ENCODE assay signal across 16 mouse cellular contexts in the genomic region with DNA sequence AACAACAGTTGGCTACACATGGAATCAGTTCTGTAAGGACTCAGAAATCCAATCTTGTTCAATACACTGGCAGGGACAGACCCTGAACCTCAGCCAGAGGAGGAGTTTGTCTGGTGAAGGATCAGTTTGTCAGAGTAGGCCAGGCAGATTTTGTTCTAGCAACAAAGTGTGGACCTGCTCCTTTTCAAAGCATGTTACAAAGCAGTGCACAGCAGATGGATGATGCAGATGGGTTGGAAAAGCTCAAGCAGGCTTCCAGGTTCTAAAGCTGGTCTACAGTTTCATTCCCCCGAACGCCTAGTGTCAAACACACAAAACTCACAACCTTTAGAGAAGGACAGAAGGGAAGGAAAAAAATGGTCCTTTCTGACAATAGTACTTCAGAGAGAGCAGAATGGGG. TPM values are rescaled to one million over a fixed set of nuclear protein-coding genes. Genes with fewer than 3 reads are reported as not detected.
A peak's percentile ranks its signal among the peaks of the same experiment; 100 is the strongest.
DNase-seq lines count a peak whose midpoint lies in the region; ATAC-seq and TF ChIP-seq lines count a peak whose summit lies in the region.
"Had no signal": no experiment of that assay in that cellular context is flagged by ENCODE, and none has a peak within 500 bp of the region (broad histone marks: within the 10 kb centered on the region; RNA-seq: fewer than 3 reads in every experiment).

No protein-coding gene starts in this region.

- H3K4me1 ChIP-seq in liver, adult 2 months (ENCODE audit: control insufficient read depth, insufficient read depth, low read length), result no peaks in the 10 kb centered on the region
- H3K4me1 ChIP-seq in midbrain, embryonic 11.5 days (ENCODE audit: control insufficient read depth, insufficient read depth, low read length), result no peaks in the 10 kb centered on the region
- H3K4me1 ChIP-seq: limb, embryonic 13.5 days; midbrain, embryonic 13.5 days had no signal

- no peak for TF ChIP-seq POLR2A in liver, adult 2 months (IDR thresholded peaks at IDR 0.05; ENCODE audit: extremely low read depth, insufficient read depth, low read length)

- TF ChIP-seq CTCF in liver, adult 2 months (IDR thresholded peaks at IDR 0.05; ENCODE audit: low read depth, low read length), result no peak
- TF ChIP-seq CTCF in layer of hippocampus, adult 2 months (conservative IDR thresholded peaks at IDR 0.05), result no peak

- no peaks in the 10 kb centered on the region for H3K36me3 ChIP-seq in liver, adult 2 months (ENCODE audit: control insufficient read depth, insufficient read depth, low read length)
- no peaks in the 10 kb centered on the region for H3K36me3 ChIP-seq in midbrain, embryonic 11.5 days (ENCODE audit: control insufficient read depth, insufficient read depth, low read length)
- H3K36me3 ChIP-seq: limb, embryonic 13.5 days; midbrain, embryonic 13.5 days had no signal

- no peaks in the 10 kb centered on the region for H3K27me3 ChIP-seq in liver, adult 2 months (ENCODE audit: control insufficient read depth, insufficient read depth, low read length)
- no peaks in the 10 kb centered on the region for H3K27me3 ChIP-seq in midbrain, embryonic 11.5 days (ENCODE audit: control insufficient read depth, insufficient read depth, low read length)
- H3K27me3 ChIP-seq: limb, embryonic 13.5 days; midbrain, embryonic 13.5 days had no signal

- no peak for ATAC-seq in midbrain, embryonic 11.5 days (ENCODE audit: low FRiP score)
- ATAC-seq: CD4-positive, CD25-positive, alpha-beta regulatory T cell, adult 4 months; midbrain, embryonic 13.5 days had no signal

- no peak overlapping the region for H3K9ac ChIP-seq in liver, adult 2 months (ENCODE audit: low read depth, low read length)
- H3K9ac ChIP-seq in midbrain, embryonic 11.5 days (ENCODE audit: low read length), result no peak overlapping the region
- H3K9ac ChIP-seq: hindbrain, embryonic 14.5 days; limb, embryonic 13.5 days; midbrain, embryonic 13.5 days had no signal

- peak; percentile 24 for DNase-seq in liver, adult 2 months (ENCODE audit: extremely low read depth, low read depth, low spot score)
- no peak for DNase-seq in liver
- DNase-seq in layer of hippocampus, adult 2 months (ENCODE audit: low spot score in 2 of 2), result peak; percentile 61 to 67
- DNase-seq in left cerebral cortex, postnatal 14 days (ENCODE audit: low spot score in 2 of 2), result peak; percentile 20 to 21
- DNase-seq in telencephalon, adult 2 months (ENCODE audit: low read depth, low spot score), result peak; percentile 62
- DNase-seq in midbrain, embryonic 11.5 days (ENCODE audit: low spot score, missing footprints), result no peak
- no peak for DNase-seq in kidney, adult 8-10 months
- DNase-seq: adrenal gland, postnatal 25 days; kidney, adult 11 months; lung, postnatal 36 days; spleen, adult 18-20 months had no signal

- no peak overlapping the region for H3K4me2 ChIP-seq in midbrain, embryonic 11.5 days
- H3K4me2 ChIP-seq: hindbrain, embryonic 14.5 days; limb, embryonic 13.5 days; midbrain, embryonic 13.5 days had no signal

- H3K79me2 ChIP-seq in liver, adult 2 months (ENCODE audit: control insufficient read depth, insufficient read depth, low read length), result no peaks in the 10 kb centered on the region

- H3K4me3 ChIP-seq in liver, adult 2 months (ENCODE audit: insufficient read depth, low read depth, low read length), result no peak overlapping the region
- H3K4me3 ChIP-seq in layer of hippocampus, adult 2 months, result no peak overlapping the region
- H3K4me3 ChIP-seq in midbrain, embryonic 11.5 days (ENCODE audit: low read depth, low read length), result no peak overlapping the region
- H3K4me3 ChIP-seq: erythroblast, embryonic 14.5 days; limb, embryonic 13.5 days; midbrain, embryonic 13.5 days had no signal

- intact Hi-C loops in left cerebral cortex, postnatal 14 days (cut with DNase I), result loop anchor here (5.0 kb wide), 1 partner anchor 113 kb away; no protein-coding TSS in a partner anchor

- H3K9me3 ChIP-seq in midbrain, embryonic 11.5 days (ENCODE audit: control insufficient read depth, low read length), result no peaks in the 10 kb centered on the region
- H3K9me3 ChIP-seq: limb, embryonic 13.5 days; midbrain, embryonic 13.5 days had no signal

- WGBS in liver, adult 2 months, result 88% methylated on average over 2 of the region's 2 CpGs
- 89% methylated on average over 2 of the region's 2 CpGs for WGBS in midbrain, embryonic 11.5 days

- H3K27ac ChIP-seq in liver, adult 2 months (replicated peaks; ENCODE audit: insufficient read depth, low read depth, low read length), result no peak overlapping the region
- H3K27ac ChIP-seq in layer of hippocampus, adult 2 months, result peak overlapping the region; percentile 77
- no peak overlapping the region for H3K27ac ChIP-seq in midbrain, embryonic 11.5 days (ENCODE audit: low read depth, low read length)
- H3K27ac ChIP-seq: hindbrain, embryonic 14.5 days; limb, embryonic 13.5 days; midbrain, embryonic 13.5 days had no signal

RNA-seq across cellular contexts. Expression of gene Syt14, which starts 31.6 kb away (rescaled TPM):
- under 0.01 and 0.20 TPM in 2 replicates for total RNA-seq in liver, adult 2 months (2014; rRNA removed)
- polyA plus RNA-seq in liver, adult 2 months (2012; rRNA removed), result not detected in 2 replicates
- 10 to 100 TPM; 26.6 to 31.1 TPM for total RNA-seq in layer of hippocampus, adult 2 months (2021)
- total RNA-seq in left cerebral cortex, postnatal 14 days (2021), result 10 to 100 TPM; 20.8 to 21.2 TPM
- polyA plus RNA-seq in midbrain, embryonic 11.5 days (2014; fragmentation: Nextera tagmentation; extraction: Ambion mirVana), result 6.3 and 6.4 TPM in 2 replicates

Comparison
In these comparisons a context has a peak if more than half of its experiments do, and no peak if none do; other contexts are left out.
1. DNase-seq: peak in liver, adult 2 months (single experiment), layer of hippocampus, adult 2 months (2 of 2), left cerebral cortex, postnatal 14 days (2 of 2) and telencephalon, adult 2 months (single experiment); none in liver (single experiment), midbrain, embryonic 11.5 days (single experiment) and kidney, adult 8-10 months (0 of 2).
2. RNA of gene Syt14, which starts 31.6 kb away (total RNA-seq): 26.6 to 31.1 TPM in layer of hippocampus, adult 2 months and 20.8 to 21.2 TPM in left cerebral cortex, postnatal 14 days; under 0.01 to 0.20 TPM in liver, adult 2 months; every median in the first group is over 10 times any median in the second.